Mouse (Mus musculus) frontal cortex, postnatal 25 days (tissue): ENCODE data around the gene Moap1.
A peak's percentile ranks its signal among the peaks of the same experiment; 100 is the strongest.

Source experiments
- DNase-seq, 2 experiments: peaks; one replicate each; pipeline ENCODE4 v3.0.0; 2022; ENCODE audit warnings: low spot score in 2 of 2

Moap1 gene

GRCm38 (mm10) chr12:102743589-102744574 is at the start of gene Moap1, which contains the start of gene Tmem251:
Gene Moap1 (minus strand): TSS chr12:102743661.
Gene Tmem251 (plus strand): TSS chr12:102743762.
- DNase-seq, result peak; percentile 75 to 83

DNA sequence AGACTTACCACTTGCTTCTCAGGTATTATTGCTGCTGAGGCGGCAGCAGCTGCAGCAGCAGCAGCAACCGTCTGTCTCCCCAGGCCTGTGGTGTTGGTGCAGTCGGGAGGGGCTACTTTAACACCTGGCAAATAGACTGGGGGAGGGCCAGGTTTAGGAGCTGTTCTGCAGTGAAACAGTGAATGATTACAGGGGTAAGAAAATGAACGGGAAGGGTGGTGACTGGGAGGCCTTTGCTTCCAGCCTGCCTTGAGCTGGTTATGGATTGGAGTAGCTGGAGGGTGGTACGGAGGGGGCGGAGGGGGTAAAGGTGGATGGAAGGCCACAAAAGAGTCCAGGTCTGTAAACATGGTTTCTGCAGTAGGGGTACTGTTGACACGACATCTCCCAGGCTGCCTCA is 44.5 kb upstream of the Moap1 start:
- no peak for DNase-seq

DNA sequence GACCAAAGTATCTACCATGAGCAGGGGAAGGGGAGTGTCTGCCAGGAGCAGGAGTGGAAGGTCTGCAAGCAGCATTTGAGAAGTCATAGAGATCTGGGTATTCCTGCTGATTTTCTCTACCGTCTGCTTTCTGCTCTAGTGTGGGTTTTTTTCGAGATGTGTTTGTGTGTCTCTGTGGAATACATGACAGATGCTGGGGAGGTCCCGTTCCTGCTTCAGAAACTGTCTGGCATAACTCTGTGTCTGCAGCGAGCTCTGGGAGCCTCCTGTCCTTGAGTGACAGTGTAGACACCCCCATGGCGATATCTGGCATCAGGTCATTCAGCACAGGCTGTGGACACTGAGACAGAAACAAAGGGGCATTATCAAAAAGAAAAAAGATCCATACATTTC is 42.1 kb upstream of the Moap1 start:
- no peak for DNase-seq

- DNase-seq, result no peak
These were observed 41.6 kb upstream of the Moap1 start for GRCm38 (mm10) chr12:102784899-102785592.

- DNase-seq, result no peak
These were observed 39.4 kb upstream of the Moap1 start for GRCm38 (mm10) chr12:102782841-102783240.

DNA sequence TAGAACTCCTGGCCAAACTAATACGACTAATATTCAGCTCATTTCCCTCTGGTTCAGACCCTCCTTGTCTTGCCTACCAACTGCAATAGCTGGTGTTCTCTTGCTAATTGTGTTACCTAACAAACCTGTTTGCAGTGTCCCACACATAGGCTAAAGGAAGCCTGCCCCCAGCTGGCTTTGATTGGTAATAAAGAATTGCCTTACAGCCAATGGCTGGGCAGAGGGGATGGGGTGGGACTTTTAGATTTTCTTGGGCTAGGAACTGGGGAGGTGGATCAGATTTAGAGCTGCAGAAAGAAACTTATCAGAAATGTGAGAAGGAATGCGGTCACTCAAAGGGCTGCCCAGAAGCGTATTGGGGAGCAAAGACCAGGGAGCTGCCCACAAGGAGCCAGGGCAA is 36.0 kb upstream of the Moap1 start:
- DNase-seq, result no peak

- DNase-seq, result no peak
These were observed 34.7 kb upstream of the Moap1 start for GRCm38 (mm10) chr12:102778151-102778550.

GRCm38 (mm10) chr12:102776035-102776434 is 32.6 kb upstream of the Moap1 start:
- DNase-seq, result no peak

DNA sequence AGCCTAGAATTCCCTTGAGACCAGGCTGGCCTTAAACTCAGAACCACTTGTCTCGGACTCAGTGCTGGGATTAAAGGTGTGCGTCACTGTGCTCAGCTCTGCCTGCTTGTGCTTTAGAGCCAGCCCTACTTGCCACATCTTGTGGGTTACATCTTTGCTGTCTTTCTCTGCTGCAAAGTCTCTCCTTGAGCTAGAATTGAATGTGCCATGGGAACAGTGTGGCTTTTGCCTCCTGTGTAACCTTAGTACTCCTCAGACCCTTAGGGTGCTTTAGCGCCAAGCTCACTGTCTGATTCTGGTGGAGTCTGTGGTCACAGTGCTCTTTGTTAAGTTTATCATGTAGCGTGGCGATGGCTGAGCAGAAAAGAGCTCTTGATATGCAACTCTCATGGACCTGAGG is 29.2 kb upstream of the Moap1 start:
- no peak for DNase-seq

DNA sequence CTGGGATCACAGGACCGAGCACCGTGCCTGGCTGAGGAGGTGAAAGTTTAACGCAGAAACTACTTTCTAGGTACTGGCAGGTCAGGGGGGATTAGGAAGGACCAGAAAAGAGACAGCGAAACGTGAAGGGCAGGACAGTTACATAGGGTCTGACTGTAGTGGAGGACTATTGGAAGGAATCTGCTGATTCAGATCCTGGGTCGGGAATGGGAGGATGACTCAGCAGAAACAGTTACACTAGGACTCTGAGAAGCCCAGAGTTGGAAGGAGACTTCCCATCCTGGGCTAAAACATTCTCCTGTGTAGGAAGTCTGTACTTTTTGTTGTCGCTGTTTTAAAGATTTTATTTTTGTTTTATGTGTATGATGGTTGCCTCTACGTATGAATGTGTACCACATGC is 28.1 kb upstream of the Moap1 start:
- DNase-seq, result no peak

GRCm38 (mm10) chr12:102769000-102769399 is 25.5 kb upstream of the Moap1 start:
- no peak for DNase-seq

DNA sequence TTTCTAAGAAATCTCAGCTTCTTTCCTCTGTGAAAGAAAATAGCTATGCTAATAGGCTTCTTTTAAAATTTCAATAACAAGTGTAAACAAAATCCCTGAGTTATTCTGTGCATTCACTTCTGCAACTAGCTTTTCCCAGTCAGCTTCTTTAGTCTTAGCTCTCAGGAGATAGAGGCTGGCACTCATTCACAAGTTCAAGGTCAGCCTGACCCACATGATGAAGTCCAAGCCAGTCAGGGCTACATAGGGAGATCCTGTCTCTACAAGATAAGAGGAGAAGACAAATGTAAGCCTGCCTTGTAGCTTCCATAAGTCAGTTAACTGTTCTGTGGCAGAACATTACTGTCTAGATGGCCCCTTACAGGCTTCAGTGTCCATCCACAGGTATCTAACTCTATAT is 20.2 kb upstream of the Moap1 start:
- no peak for DNase-seq

DNA sequence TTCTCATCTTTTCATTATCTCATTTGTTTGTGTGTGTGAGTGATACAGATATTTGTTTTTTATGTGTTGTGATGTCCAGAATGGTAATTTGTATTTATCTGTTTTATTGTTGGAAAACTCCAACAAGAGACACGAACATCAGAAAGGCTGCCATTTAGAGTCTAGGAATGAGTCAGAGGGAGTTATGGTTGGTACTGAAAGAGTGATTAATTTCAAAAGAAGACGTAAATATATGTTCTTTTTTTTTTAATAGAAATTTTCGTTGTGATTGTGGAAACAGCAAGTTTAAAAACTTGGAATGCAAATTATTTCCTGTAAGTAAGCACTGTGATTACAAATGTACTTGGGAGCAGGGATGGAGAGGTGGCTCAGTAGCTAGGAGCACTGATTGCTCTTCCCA is 18.2 kb upstream of the Moap1 start:
- no peak for DNase-seq

DNA sequence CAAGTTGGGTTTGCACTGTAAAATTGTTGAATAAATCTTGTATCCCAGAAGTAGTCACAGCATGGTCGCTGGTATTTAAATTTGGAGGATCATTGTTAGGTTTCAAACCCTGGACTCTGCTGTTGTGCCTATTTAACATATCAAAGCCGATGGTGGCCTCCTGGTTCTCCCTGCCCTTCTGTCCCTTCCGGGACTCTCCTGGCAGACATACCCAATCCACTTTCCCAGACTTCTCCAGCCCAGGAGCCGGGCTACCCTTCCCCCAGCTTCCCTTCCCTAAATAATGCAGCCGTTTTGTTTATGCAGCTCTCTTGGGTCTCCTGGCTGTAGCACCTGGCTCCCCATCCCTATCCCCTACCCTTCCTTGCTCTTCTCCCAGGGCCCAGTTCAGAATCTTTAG is 15.5 kb upstream of the Moap1 start:
- no peak for DNase-seq

- DNase-seq, result no peak
These were observed 14.9 kb upstream of the Moap1 start, which contains the start of gene Gm20604 for GRCm38 (mm10) chr12:102758403-102758756. Gene Gm20604 (minus strand): TSS chr12:102758672.

- DNase-seq, result peak; percentile 84 to 94
These were observed 14.4 kb upstream of the Moap1 start, which contains the start of the genes Gm28051, Gon7 and Ubr7 for GRCm38 (mm10) chr12:102757689-102758402. Gene Gm28051 (minus strand): TSS chr12:102757765. Gene Gon7 (minus strand): TSS chr12:102757803. Gene Ubr7 (plus strand): TSS chr12:102757967.

- no peak for DNase-seq
These were observed 13.7 kb upstream of the Moap1 start for GRCm38 (mm10) chr12:102757055-102757688.

GRCm38 (mm10) chr12:102756304-102756703 is 12.8 kb upstream of the Moap1 start:
- no peak for DNase-seq

DNA sequence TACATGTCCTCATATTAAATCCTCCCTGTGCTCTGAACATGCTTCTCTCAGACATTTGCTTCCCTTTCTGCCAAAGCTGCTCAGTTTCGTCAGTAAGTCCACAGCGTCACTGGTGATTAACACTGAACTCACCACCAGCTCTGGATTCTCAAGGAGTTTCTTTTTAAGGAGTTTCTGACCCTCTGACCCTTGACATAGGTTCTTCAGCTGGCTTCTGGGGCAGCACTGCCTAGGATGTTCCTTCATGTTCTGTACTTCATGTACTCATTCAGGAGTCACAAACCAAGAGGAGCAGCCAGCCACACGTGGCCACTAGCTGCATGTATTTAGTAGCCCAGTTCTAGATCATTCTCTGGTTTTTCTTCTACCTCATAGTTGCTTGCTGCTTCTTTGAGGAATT is 4.8 kb upstream of the Moap1 start:
- DNase-seq, result no peak

- no peak for DNase-seq
These were observed 1.4 kb upstream of the Moap1 start for GRCm38 (mm10) chr12:102744839-102745238.

DNA sequence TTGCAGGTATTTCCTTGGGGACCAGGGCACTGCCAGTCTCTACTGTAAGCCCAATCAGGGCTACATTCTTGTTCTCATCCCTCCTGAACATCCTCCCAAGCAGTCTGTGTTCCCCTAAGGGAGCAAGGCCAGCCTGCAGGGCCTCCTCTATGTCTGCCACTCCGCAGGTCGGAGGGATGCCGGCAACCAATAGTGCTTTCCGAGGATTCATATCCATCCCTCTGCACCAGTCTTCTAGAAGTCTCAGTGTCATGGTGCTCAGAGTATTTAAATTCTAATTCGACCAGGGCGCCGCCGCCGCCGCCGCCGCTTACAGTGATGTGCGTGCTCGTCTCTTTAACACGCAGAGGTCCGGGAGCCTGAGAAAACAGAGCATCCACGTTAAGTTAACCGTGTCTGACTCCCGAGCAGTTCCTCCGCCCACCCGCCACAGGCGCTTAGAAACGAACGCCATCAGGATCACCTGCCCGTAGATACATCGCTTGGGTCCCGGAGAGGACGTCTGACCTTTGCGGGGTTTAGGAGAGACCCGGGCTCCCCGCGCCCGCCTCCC is 349 bp downstream of the Moap1 start:
- no peak for DNase-seq
